In genomic region chr2:29513131-29513530, GRCm38 (mm10) we compare ENCODE assay signal across 21 mouse cellular contexts.
DNase-seq lines count a peak whose midpoint lies in the region; ATAC-seq and TF ChIP-seq lines count a peak whose summit lies in the region.
"Had no signal": no experiment of that assay in that cellular context is flagged by ENCODE, and none has a peak within 500 bp of the region (broad histone marks: within the 10 kb centered on the region; RNA-seq: fewer than 3 reads in every experiment).

No protein-coding gene starts in this region.

- H3K27ac ChIP-seq in heart, embryonic 11.5 days (ENCODE audit: low read depth, low read length) = peak overlapping the region; percentile 51
- no peak overlapping the region for H3K27ac ChIP-seq in heart, adult 2 months
- H3K27ac ChIP-seq in hindbrain, embryonic 12.5 days = 0 out of 2 replicates have a peak overlapping the region, but pooled peaks have one; percentile 2
- H3K27ac ChIP-seq in hindbrain, embryonic 14.5 days = no peak overlapping the region
- H3K27ac ChIP-seq: embryonic facial prominence, embryonic 13.5 days; layer of hippocampus, adult 2 months; limb, embryonic 15.5 days; stomach, postnatal 0 days had no signal

- TF ChIP-seq CTCF in heart, adult 2 months (IDR thresholded peaks at IDR 0.05) = no peak

- no peaks in the 10 kb centered on the region for H3K9me3 ChIP-seq in heart, embryonic 11.5 days (replicated peaks; ENCODE audit: control insufficient read depth, low read length)
- H3K9me3 ChIP-seq in hindbrain, embryonic 12.5 days (replicated peaks) = no peaks in the 10 kb centered on the region
- H3K9me3 ChIP-seq in hindbrain, embryonic 14.5 days (ENCODE audit: control insufficient read depth, low read length) = no peaks in the 10 kb centered on the region
- H3K9me3 ChIP-seq: embryonic facial prominence, embryonic 13.5 days; limb, embryonic 15.5 days had no signal

- no peak for DNase-seq in heart, adult 2 months
- no peak for DNase-seq in hindbrain, embryonic 14.5 days (ENCODE audit: low spot score)
- DNase-seq in embryo, embryonic 10 days (ENCODE audit: low spot score) = peak; percentile 74
- peak; percentile 54 for DNase-seq in embryo, embryonic 11 days
- DNase-seq in natural killer cell, adult 2 months (ENCODE audit: low spot score in 2 of 2) = no peak
- DNase-seq: adrenal gland, postnatal 36 days; cerebellum, adult 18-20 months; cerebellum, postnatal 36 days; gastrocnemius, postnatal 14 days; kidney, adult 2 months; kidney, postnatal 10 days; layer of hippocampus, postnatal 36 days; lung, postnatal 10 days had no signal

- WGBS in heart, embryonic 11.5 days (ENCODE audit: insufficient replicate concordance) = 37% methylated on average over 7 of the region's 7 CpGs
- WGBS in heart, adult 2 months = 76% methylated on average over 7 of the region's 7 CpGs
- 15% methylated on average over 7 of the region's 7 CpGs for WGBS in hindbrain, embryonic 12.5 days
- 17% methylated on average over 7 of the region's 7 CpGs for WGBS in hindbrain, embryonic 14.5 days

- H3K4me2 ChIP-seq in heart, embryonic 11.5 days = no peak overlapping the region
- H3K4me2 ChIP-seq in hindbrain, embryonic 12.5 days (replicated peaks) = no peak overlapping the region
- no peak overlapping the region for H3K4me2 ChIP-seq in hindbrain, embryonic 14.5 days (replicated peaks)
- H3K4me2 ChIP-seq: embryonic facial prominence, embryonic 13.5 days; limb, embryonic 15.5 days had no signal

- peaks cover 14% of the 10 kb centered on the region for H3K4me1 ChIP-seq in heart, embryonic 11.5 days (ENCODE audit: control insufficient read depth, insufficient read depth, low read length)
- H3K4me1 ChIP-seq in heart, adult 2 months (ENCODE audit: control insufficient read depth, insufficient read depth, low read length) = no peaks in the 10 kb centered on the region
- peaks cover 39% of the 10 kb centered on the region for H3K4me1 ChIP-seq in hindbrain, embryonic 12.5 days
- peaks cover 20% of the 10 kb centered on the region for H3K4me1 ChIP-seq in hindbrain, embryonic 14.5 days (replicated peaks; ENCODE audit: control insufficient read depth, insufficient read depth, low read length)

- intact Hi-C loops in heart, adult 2 months (cut with DNase I) = no loop called here

- no peak for TF ChIP-seq POLR2A in heart, adult 2 months (IDR thresholded peaks at IDR 0.05; ENCODE audit: insufficient read depth, low read depth, low read length)

- no peaks in the 10 kb centered on the region for H3K36me3 ChIP-seq in heart, embryonic 11.5 days (ENCODE audit: control insufficient read depth, insufficient read depth, low read length)
- H3K36me3 ChIP-seq in heart, adult 2 months (ENCODE audit: control insufficient read depth, insufficient read depth, low read length) = no peaks in the 10 kb centered on the region
- no peaks in the 10 kb centered on the region for H3K36me3 ChIP-seq in hindbrain, embryonic 12.5 days
- 0 out of 2 replicates have a peak, but pooled peaks cover 5% of the 10 kb centered on the region for H3K36me3 ChIP-seq in hindbrain, embryonic 14.5 days (replicated peaks; ENCODE audit: control insufficient read depth, insufficient read depth)
- H3K36me3 ChIP-seq: embryonic facial prominence, embryonic 13.5 days had no signal

- no peak overlapping the region for H3K4me3 ChIP-seq in heart, embryonic 11.5 days (ENCODE audit: low read depth, low read length)
- H3K4me3 ChIP-seq in heart, adult 2 months = no peak overlapping the region
- no peak overlapping the region for H3K4me3 ChIP-seq in hindbrain, embryonic 12.5 days
- H3K4me3 ChIP-seq in hindbrain, embryonic 14.5 days (replicated peaks; ENCODE audit: low read length) = no peak overlapping the region
- H3K4me3 ChIP-seq: embryonic facial prominence, embryonic 13.5 days; layer of hippocampus, adult 2 months; limb, embryonic 15.5 days had no signal

- H3K27me3 ChIP-seq in heart, embryonic 11.5 days (ENCODE audit: control insufficient read depth, insufficient read depth, low read length) = no peaks in the 10 kb centered on the region
- no peaks in the 10 kb centered on the region for H3K27me3 ChIP-seq in heart, adult 2 months (ENCODE audit: control insufficient read depth, insufficient read depth, low read length)
- H3K27me3 ChIP-seq in hindbrain, embryonic 12.5 days = peaks cover 1% of the 10 kb centered on the region; the same call in 1 of the 2 replicates
- no peaks in the 10 kb centered on the region for H3K27me3 ChIP-seq in hindbrain, embryonic 14.5 days (ENCODE audit: control insufficient read depth, insufficient read depth, low read length)
- H3K27me3 ChIP-seq: embryonic facial prominence, embryonic 13.5 days; limb, embryonic 15.5 days had no signal

- no peaks in the 10 kb centered on the region for H3K79me2 ChIP-seq in heart, adult 2 months (replicated peaks; ENCODE audit: control insufficient read depth, insufficient read depth, low read length)

- ATAC-seq in heart, embryonic 11.5 days (replicated peaks; ENCODE audit: insufficient number of reproducible peaks, low FRiP score, low TSS enrichment) = no peak
- no peak for ATAC-seq in hindbrain, embryonic 12.5 days (ENCODE audit: low FRiP score)
- ATAC-seq in hindbrain, embryonic 14.5 days (ENCODE audit: low FRiP score) = no peak
- ATAC-seq: inflammation-experienced regulatory T-cells, adult 6 months; midbrain, embryonic 16.5 days had no signal

- no peak overlapping the region for H3K9ac ChIP-seq in heart, embryonic 11.5 days (ENCODE audit: low read depth, low read length)
- no peak overlapping the region for H3K9ac ChIP-seq in heart, adult 2 months (ENCODE audit: low read depth, low read length)
- no peak overlapping the region for H3K9ac ChIP-seq in hindbrain, embryonic 12.5 days
- no peak overlapping the region for H3K9ac ChIP-seq in hindbrain, embryonic 14.5 days
- H3K9ac ChIP-seq: embryonic facial prominence, embryonic 13.5 days; limb, embryonic 15.5 days had no signal

- no peak for TF ChIP-seq EP300 in heart, adult 2 months (IDR thresholded peaks at IDR 0.05; ENCODE audit: insufficient read depth, low read depth, low read length)

Comparison
In these comparisons a context has a peak if more than half of its experiments do, and no peak if none do; other contexts are left out.
1. H3K27ac ChIP-seq: peak in heart, embryonic 11.5 days (single experiment) and hindbrain, embryonic 12.5 days (single experiment); none in heart, adult 2 months (single experiment) and hindbrain, embryonic 14.5 days (single experiment).
2. DNase-seq: peak in embryo, embryonic 10 days (single experiment) and embryo, embryonic 11 days (single experiment); none in heart, adult 2 months (0 of 2), hindbrain, embryonic 14.5 days (single experiment) and natural killer cell, adult 2 months (0 of 2).